Mouse (Mus musculus) small intestine, adult 2 months (tissue): ENCODE data around the gene A530016L24Rik.

ENCODE experiments used
- CTCF ChIP-seq: fragments of 200-500 bp; IDR thresholded peaks from 2 replicates; pipeline ENCODE4 v1.5.1; 2012; ENCODE audit warnings: low read depth, mild to moderate bottlenecking, control low read depth, inconsistent platforms, low read length, moderate library complexity, mixed read lengths; ENCODE audit not compliant: insufficient replicate concordance, insufficient read length; ENCODE audit errors: extremely low read depth
- POLR2A ChIP-seq: fragments of 200-500 bp; IDR thresholded peaks from 2 replicates; pipeline ENCODE4 v1.6.1; 2012; ENCODE audit warnings: low read depth, mild to moderate bottlenecking, control low read depth, inconsistent platforms, low read length, moderate library complexity

DNA sequence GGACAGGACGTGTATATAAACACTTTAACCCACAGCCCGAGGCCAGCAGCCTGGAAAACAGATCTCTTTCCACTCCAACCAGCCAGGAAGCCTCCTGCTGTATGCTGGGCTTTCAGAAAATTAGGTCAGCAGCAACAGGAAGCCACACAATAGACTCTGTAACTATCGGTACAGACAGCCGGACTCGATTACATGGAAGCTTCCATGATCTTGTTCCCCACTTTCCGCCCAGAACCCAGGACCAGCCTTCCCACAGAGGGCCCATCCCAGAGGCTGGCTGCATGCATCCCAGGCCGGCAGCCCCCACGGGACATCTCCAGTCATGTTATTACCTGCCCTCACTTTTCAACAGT lies 39.4 kb upstream of the A530016L24Rik start:
- TF ChIP-seq POLR2A: no peak
- no peak for TF ChIP-seq CTCF
